Mouse (Mus musculus): Measurements from ENCODE around the gene Runx1. TPM values are rescaled to one million over a fixed set of nuclear protein-coding genes. Genes with fewer than 3 reads are reported as not detected.
A peak's percentile ranks its signal among the peaks of the same experiment; 100 is the strongest.

The Runx1 gene
- polyA plus RNA-seq, 1 experiment = 0.83 TPM

DNA sequence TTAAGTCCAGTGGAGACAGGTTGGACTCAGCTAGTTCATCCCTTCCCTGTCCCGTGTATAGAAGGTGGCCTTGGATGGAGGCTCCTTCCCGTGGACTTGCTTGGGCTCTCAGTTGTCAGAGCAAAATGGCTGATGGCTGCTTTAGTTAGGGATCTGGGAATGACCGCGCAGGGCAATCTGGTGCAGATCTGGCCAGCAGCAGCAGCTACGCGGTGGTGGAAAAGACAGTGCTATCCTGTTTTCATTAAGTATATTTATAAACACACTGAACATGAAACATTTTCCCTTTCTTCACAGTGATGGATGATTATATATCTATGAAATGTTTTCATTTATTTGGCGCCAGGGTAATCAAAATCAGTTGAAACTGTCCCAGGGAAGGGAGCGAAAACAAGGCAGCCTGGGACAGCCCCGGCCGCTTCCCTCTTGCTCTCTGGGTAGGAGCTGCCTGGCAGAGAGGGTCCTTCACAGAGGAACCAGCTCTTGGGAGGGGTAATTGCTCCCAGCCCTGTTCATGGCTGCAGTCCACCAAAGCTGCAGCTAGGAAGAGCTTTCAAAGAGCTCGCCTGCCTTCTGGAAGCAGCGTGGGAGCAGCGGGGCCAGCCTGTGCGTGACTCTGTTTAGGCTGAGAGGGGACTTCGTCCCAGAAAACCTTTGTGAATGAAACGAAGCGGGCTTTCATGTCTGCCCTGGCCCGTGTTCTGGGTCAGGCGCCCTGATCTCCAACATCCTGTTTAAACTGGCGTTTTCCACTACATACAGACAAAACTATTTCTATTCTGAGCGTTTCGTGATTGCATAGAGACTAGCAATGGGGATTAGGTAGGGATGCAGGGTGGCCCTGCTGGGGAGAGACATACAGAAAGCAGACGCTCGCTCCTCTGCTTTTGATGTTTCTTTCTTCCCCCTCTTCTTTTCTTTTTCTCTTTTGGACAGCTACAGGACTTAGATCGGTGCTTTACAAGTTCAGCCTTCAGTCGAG is 19.6 kb upstream of the Runx1 start:
- Histone ChIP-seq H3K27ac (replicated peaks; ENCODE audit: low read depth, low read length) (no peak overlapping the region), H3K4me1 (ENCODE audit: control insufficient read depth, insufficient read depth, insufficient read length, low read length) (no peaks in the 10 kb centered on the region), H3K4me3 (ENCODE audit: insufficient read depth, low read depth, low read length) (no peak overlapping the region)

DNA sequence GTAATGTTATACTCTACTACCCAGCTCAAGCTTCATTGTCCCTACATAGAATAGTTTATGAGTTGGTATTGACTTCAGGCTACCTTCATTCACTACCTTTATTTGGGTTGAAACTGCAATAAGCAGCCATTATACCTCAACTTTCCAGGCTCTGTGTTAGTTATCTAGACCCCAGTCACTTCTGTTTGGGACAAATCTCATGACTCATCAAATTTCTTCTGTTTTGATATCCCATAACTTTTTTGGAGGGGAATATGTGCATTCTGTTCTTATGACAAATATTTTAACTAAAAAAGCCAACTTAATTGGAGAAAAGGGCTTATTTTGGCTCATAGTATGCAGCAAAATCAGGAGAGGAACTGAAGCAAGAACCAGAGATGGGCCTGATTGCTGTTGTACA is 12.8 kb upstream of the Runx1 start:
- no peak overlapping the region for H3K4me3 ChIP-seq (ENCODE audit: insufficient read depth, low read depth, low read length)
- H3K27ac ChIP-seq (replicated peaks; ENCODE audit: low read depth, low read length) = no peak overlapping the region
- H3K4me1 ChIP-seq (ENCODE audit: control insufficient read depth, insufficient read depth, insufficient read length, low read length) = no peaks in the 10 kb centered on the region

DNA sequence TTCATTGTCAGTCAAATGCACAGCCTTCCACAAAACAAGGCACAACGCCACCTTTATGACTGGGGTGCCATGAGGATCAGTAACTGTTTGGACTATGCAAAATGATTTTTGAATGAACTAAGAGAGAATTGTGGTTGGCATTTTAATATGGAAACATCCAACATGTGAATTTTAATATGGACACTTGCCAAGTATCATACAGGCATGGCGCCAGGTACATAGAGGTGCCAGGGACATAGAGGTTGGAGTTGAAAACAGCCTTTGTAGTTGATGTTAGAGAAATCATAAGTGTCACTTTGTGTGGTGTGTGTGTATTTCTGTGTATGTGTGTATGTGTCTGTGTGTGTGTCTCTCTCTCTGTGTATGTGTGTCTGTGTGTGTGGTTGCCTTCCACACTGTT is 5.4 kb upstream of the Runx1 start:
- no peak overlapping the region for H3K4me3 ChIP-seq (ENCODE audit: insufficient read depth, low read depth, low read length)
- H3K27ac ChIP-seq (replicated peaks; ENCODE audit: low read depth, low read length) = no peak overlapping the region

DNA sequence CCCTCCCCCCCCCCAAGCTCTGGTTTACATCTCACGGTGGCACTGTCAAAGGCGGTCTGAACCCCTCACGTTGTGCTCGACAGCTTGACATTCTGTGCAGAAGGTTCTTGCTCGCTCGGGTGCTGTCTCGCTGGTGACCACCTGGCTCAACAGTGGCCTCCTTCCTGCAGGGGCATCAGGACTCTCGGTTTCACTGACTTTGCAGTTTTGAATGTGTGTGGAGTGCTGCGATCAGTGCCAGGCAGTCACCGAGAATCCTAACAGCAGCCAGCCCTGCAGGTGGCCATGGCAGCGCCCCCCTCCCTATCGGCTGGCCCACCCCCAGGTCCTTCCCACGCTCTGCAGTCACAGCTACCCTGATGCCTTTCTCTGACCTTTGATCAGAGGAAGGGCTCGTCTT is 4.5 kb upstream of the Runx1 start:
- H3K4me1 ChIP-seq (ENCODE audit: control insufficient read depth, insufficient read depth, insufficient read length, low read length) = no peaks in the 10 kb centered on the region
- no peak overlapping the region for H3K27ac ChIP-seq (replicated peaks; ENCODE audit: low read depth, low read length)
- H3K4me3 ChIP-seq (ENCODE audit: insufficient read depth, low read depth, low read length) = no peak overlapping the region

More for the DNA sequence above, 5.4 kb upstream of the Runx1 start:
- H3K4me1 ChIP-seq (ENCODE audit: control insufficient read depth, insufficient read depth, insufficient read length, low read length) = no peaks in the 10 kb centered on the region

DNA sequence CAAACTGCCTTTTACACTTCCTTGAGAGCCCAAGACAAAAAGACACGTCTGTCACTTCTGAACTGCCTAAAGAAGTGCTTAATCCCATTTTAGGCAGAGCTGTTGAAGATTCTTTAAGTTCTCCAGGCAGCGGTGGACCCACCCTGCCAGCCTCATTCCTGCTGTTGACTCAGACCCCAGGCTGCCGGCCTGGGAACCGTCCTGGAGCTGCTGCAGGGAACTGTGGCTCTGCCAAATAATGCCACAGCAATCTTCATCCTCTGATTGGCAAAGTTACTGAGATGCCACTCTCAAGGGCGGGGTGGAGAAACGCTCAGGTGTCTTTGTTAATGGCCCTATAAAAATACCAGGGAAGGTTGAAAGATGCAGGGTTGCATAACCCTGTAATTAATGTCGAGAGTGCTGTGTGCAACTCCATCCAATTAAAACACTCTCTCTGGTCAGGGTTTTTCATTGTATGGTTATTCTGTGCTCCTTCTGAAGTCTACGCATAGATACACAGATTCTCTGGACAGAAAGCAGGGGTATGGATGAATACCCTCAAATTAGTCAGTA is 2.4 kb upstream of the Runx1 start:
- no peak overlapping the region for H3K4me3 ChIP-seq (ENCODE audit: insufficient read depth, low read depth, low read length)
- H3K4me1 ChIP-seq (ENCODE audit: control insufficient read depth, insufficient read depth, insufficient read length, low read length) = no peaks in the 10 kb centered on the region
- no peak overlapping the region for H3K27ac ChIP-seq (replicated peaks; ENCODE audit: low read depth, low read length)

DNA sequence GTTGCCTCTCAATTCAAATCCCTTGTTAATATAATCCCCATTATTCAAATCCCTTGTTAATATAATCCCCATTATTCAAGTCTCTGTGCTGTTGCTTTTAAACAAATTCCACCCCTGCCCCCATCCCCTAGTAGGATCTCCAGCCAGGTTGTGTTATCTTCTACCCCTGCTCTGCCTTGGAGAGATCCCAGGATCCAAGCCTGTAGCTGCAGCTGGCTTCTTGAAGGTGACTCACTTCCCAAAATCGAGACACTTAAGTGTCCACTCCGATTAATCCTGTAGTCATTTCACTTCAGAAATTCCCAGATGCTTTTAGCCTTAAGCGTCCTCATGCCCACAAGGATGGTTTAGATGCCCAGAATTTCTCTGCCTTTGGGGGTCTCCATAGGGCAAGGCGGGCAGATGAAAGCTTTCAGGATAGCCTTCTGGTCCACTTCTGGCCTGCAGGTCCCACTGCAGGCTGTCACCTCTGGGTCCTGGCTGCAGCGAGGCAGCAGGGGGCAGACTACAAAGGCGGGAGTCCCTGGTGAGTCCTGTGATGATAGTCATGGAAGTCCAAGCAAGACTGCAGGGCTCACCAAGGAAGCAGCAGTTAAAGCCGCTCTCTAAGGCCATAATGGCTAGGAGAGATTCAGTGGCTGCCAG is 1.8 kb upstream of the Runx1 start:
- no peak overlapping the region for H3K4me3 ChIP-seq (ENCODE audit: insufficient read depth, low read depth, low read length)
- no peak overlapping the region for H3K27ac ChIP-seq (replicated peaks; ENCODE audit: low read depth, low read length)
- no peaks in the 10 kb centered on the region for H3K4me1 ChIP-seq (ENCODE audit: control insufficient read depth, insufficient read depth, insufficient read length, low read length)

DNA sequence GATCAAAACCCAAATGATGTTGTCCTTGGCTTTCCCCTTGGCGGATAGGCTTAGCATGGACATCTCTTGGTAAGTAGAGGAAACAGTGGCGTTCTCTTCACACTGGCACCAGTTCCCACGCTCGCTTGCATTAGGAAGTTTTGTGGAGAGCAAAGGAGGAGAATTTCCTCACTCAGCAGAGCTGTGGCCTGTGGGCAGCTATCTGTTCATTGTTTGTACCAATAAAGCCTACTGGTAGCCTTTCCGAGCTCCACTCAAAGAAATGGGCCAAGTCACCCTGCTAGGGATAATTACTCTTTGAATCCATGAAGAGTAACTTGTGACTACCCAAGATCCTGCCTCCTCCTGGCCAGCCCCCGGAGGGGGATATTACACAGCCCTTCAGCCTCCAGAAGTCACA is 734 bp upstream of the Runx1 start:
- peak overlapping the region; percentile 40 for H3K27ac ChIP-seq (replicated peaks; ENCODE audit: low read depth, low read length)
- no peaks in the 10 kb centered on the region for H3K4me1 ChIP-seq (ENCODE audit: control insufficient read depth, insufficient read depth, insufficient read length, low read length)
- no peak overlapping the region for H3K4me3 ChIP-seq (ENCODE audit: insufficient read depth, low read depth, low read length)

DNA sequence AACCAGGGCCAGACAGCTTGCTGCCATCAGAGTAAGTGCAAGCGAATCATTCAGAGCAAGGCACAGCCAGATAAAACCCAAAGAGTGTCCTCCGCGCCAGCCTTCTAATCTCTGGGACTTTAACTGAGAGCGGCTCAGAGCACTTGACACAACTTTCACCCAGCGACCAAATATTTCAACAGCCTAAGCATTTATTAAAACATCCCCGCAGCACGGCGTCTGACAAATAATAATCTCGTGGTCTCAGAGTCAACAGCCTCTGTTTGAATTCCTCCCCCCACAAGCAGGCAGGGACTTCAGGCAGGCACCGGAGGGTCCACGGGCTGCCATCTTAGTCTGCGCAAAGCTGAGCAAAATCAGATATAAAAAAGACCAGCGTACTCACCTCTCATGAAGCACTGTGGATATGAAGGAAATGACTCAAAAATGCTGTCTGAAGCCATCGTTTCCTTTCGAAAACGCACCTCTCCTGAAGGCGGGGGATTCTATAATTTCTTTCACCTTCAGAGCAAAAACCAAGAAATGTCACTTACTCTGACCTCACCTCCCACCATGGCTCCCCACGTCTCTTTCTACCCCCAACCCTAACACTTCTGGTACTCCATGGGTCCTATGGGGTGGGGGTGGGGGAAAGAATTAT is 625 bp downstream of the Runx1 start:
- Histone ChIP-seq H3K4me3 (ENCODE audit: insufficient read depth, low read depth, low read length) (peak overlapping the region; percentile 52), H3K4me1 (ENCODE audit: control insufficient read depth, insufficient read depth, insufficient read length, low read length) (no peaks in the 10 kb centered on the region), H3K27ac (replicated peaks; ENCODE audit: low read depth, low read length) (peak overlapping the region; percentile 55)

DNA sequence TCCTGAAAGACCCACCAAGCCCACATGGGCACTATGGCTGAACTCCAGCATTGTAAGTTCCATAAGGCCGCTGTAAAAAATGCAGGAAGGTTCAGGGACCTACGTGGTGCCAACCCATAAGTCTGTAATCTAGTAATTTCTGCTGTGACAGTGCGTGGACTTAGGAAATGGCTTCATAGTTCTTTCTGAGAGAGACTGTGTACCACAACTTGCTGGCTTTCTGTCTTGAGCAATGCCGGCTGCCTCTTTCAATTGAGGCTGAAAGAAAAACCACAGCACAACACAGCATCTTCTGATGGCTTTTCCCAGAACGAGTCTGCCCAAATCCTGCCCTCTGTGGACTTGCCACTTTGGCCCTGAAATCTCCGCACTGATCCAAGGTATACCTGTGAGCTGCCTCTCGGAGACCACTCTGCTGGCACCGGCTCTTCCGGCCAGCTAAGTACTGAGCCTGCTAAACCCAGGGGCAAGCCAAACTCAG is 1.2 kb downstream of the Runx1 start:
- Histone ChIP-seq H3K4me3 (ENCODE audit: insufficient read depth, low read depth, low read length) (peak overlapping the region; percentile 52), H3K4me1 (ENCODE audit: control insufficient read depth, insufficient read depth, insufficient read length, low read length) (no peaks in the 10 kb centered on the region), H3K27ac (replicated peaks; ENCODE audit: low read depth, low read length) (peak overlapping the region; percentile 55)

DNA sequence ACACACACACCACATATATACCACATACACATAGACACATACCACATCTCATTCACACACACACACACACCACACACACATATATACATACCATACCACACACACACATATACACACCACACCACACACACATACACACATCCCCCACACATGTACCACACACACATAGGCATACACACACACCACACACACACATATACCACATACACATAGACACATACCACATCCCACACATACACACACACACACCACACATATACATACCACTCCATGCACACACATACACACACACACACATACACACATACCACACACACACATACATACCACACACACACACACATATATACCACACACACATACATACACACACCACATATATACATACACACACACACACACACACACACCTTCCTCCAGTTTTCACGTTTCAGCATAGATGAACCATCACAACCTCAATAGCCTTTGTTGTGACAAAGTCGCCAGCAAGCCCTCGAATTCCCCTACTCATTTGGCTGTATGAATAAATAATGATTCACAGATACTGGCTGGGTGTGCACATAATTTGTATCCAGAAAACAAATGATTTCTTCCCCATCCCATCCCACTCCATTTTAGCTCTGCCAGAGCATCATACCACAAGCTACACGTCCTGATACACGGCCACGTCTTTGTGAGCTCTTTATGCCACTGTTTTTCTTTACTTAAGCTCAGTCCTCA is 1.8 kb downstream of the Runx1 start:
- H3K27ac ChIP-seq (replicated peaks; ENCODE audit: low read depth, low read length) = peak overlapping the region; percentile 55; the same call in 1 of the 2 replicates
- H3K4me3 ChIP-seq (ENCODE audit: insufficient read depth, low read depth, low read length) = peak overlapping the region; percentile 52
- no peaks in the 10 kb centered on the region for H3K4me1 ChIP-seq (ENCODE audit: control insufficient read depth, insufficient read depth, insufficient read length, low read length)

DNA sequence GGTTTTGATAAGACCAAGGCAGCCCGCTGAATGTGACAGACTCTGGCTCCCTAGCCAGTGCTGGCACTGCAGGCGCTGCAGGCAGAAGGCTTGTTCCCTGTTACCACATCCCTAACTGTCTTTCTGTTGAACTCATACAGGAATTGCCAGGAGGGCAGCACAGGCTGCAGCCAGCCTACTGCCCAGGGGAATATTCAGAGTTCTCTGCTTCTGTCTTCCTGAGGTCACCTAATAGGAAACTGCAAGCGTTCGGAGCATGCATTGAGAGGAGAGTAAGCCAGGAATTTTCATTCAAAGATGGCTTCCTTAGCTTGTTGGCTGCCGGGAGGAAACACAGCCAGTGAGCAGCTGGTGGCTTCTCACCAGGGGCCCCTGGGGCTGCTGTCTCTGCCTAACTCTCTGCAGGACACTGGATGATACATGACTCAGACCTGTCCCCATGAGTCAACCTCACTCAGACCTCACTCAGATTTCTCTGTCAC is 2.5 kb downstream of the Runx1 start:
- H3K27ac ChIP-seq (replicated peaks; ENCODE audit: low read depth, low read length) = no peak overlapping the region
- H3K4me3 ChIP-seq (ENCODE audit: insufficient read depth, low read depth, low read length) = no peak overlapping the region

DNA sequence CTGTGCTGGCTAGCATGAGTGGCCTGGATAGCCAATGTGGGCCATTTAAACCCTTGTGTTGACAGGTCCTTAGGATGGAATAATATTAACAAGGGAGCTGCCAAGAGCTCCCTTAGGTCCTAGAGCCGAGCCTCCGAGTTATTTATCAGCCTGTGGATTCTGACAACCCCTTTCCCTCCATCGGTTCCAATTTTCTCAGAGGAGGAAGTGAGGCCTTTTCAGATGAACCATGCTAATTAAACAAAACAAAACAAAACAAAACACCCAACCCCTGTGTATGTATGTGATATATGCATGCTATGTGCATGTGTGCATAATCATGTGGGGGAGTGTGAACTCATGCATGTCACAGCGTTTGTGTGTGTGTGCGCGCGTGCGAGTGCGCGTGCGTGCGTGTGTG is 3.3 kb downstream of the Runx1 start:
- Histone ChIP-seq H3K4me1 (ENCODE audit: control insufficient read depth, insufficient read depth, insufficient read length, low read length) (no peaks in the 10 kb centered on the region), H3K27ac (replicated peaks; ENCODE audit: low read depth, low read length) (no peak overlapping the region), H3K4me3 (ENCODE audit: insufficient read depth, low read depth, low read length) (no peak overlapping the region)

More for the DNA sequence above, 2.5 kb downstream of the Runx1 start:
- H3K4me1 ChIP-seq (ENCODE audit: control insufficient read depth, insufficient read depth, insufficient read length, low read length) = no peaks in the 10 kb centered on the region

DNA sequence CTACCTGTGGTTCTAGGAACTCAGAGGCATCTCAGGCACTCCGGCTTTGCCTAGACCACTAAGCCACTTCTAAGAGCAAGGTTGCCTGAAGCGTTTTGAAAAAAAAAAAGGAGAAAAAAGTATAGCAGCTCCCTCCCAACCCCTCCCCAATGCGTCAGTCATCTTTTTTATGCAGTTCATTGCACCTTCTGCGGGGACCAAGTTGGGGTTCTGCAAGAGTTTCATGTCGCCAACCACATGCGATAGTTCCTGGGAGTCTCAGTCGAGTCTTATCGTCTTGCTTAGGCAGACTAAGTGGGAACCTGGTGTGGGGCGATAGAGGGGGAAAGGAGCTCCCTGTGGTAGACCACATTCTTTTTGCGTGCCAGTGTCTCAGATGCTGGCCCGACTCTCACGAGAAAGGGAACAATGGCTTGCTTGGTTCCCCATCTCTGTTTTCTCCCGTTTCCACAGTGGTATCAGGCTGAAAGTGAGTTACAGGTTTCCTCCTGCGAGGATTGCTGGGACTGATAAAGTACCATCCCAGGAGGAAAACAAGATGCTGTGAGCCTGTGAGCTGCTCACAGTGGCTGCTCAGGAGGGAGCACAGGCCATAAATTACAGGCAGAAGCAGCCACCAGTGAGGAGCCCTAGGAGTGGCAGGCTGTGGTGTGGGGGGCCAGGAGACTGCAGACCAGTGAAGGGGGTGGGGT is 3.9 kb downstream of the Runx1 start:
- H3K4me3 ChIP-seq (ENCODE audit: insufficient read depth, low read depth, low read length) = no peak overlapping the region

DNA sequence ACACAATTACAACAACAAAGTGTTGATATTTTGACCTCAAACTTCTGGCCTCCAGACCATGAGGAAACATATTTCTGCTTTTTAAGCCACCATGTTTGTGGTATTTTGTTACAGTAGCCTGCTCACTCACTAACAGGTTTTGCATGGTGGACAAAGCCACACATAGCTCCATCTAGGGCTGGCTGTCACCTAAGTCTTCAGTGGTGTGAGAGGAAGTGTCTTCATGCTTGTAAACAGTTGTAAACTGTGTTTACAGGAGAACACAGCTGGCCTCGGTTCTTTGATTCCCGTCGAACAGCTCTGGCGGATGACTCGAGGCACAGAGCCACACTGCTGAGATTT is 4.4 kb downstream of the Runx1 start:
- Histone ChIP-seq H3K4me1 (ENCODE audit: control insufficient read depth, insufficient read depth, insufficient read length, low read length) (no peaks in the 10 kb centered on the region), H3K27ac (replicated peaks; ENCODE audit: low read depth, low read length) (no peak overlapping the region), H3K4me3 (ENCODE audit: insufficient read depth, low read depth, low read length) (no peak overlapping the region)

More for the DNA sequence above, 3.9 kb downstream of the Runx1 start:
- Histone ChIP-seq H3K4me1 (ENCODE audit: control insufficient read depth, insufficient read depth, insufficient read length, low read length) (no peaks in the 10 kb centered on the region), H3K27ac (replicated peaks; ENCODE audit: low read depth, low read length) (no peak overlapping the region)

Data from brown adipose tissue, adult 24 weeks (tissue).